Mouse (Mus musculus) heart, postnatal 0 days (tissue): ENCODE measurements around the gene Olfr1406. TPM values are rescaled to one million over a fixed set of nuclear protein-coding genes. Genes with fewer than 3 reads are reported as not detected.
"Not testable (repeated sequence)": the region's sequence is repeated elsewhere in the genome, so short reads cannot be mapped to it uniquely, and the experiment has no call there.

Source experiments
- ATAC-seq: fragments of 200-750 bp; cut with Nextera tagmentation; 2 replicates; pipeline ENCODE4 v1.8.0; 2017; ENCODE audit warnings: low read depth, moderate number of reproducible peaks, moderate library complexity; ENCODE audit not compliant: insufficient read depth
- DNase-seq: peaks from one replicate; pipeline ENCODE4 v3.0.0-alpha.2; 2016; ENCODE audit warnings: low spot score
- H3K27ac ChIP-seq: fragments of 300-500 bp; sonication (generic); 2 replicates; pipeline ENCODE4 v1.5.1; 2014; ENCODE audit warnings: low read depth, mild to moderate bottlenecking
- H3K27me3 ChIP-seq: fragments of 300-500 bp; sonication (generic); 2 replicates; pipeline ENCODE4 v1.6.1; 2014; ENCODE audit warnings: low read length, mixed read lengths; ENCODE audit not compliant: control insufficient read depth, insufficient read depth
- H3K36me3 ChIP-seq: fragments of 300-500 bp; sonication (generic); replicated peaks from 2 replicates; pipeline ENCODE4 v1.6.1; 2014; ENCODE audit warnings: low read length, mixed read lengths; ENCODE audit not compliant: control insufficient read depth, insufficient read depth
- H3K4me1 ChIP-seq: fragments of 300-500 bp; sonication (generic); 2 replicates; pipeline ENCODE4 v1.6.1; 2014; ENCODE audit warnings: antibody characterized with exemption; ENCODE audit not compliant: control insufficient read depth, insufficient read depth
- H3K4me2 ChIP-seq: fragments of 300-500 bp; sonication (generic); 2 replicates; pipeline ENCODE4 v1.6.1; 2014; ENCODE audit warnings: low read depth, mild to moderate bottlenecking, low read length, moderate library complexity
- H3K4me3 ChIP-seq: fragments of 300-500 bp; sonication (generic); 2 replicates; pipeline ENCODE4 v1.5.1; 2014; ENCODE audit warnings: low read depth, low read length
- H3K9ac ChIP-seq: fragments of 300-500 bp; sonication (generic); replicated peaks from 2 replicates; pipeline ENCODE4 v1.6.1; 2014; ENCODE audit warnings: low read depth, low read length, mixed read lengths
- H3K9me3 ChIP-seq: fragments of 300-500 bp; sonication (generic); replicated peaks from 2 replicates; pipeline ENCODE4 v1.6.1; 2016; ENCODE audit warnings: low read length; ENCODE audit not compliant: control insufficient read depth
- CTCF ChIP-seq: IDR thresholded peaks from 2 replicates; pipeline ENCODE4 v1.5.1; 2016; ENCODE audit warnings: antibody characterized with exemption, control low read depth, low read depth
- EP300 ChIP-seq: IDR thresholded peaks from 2 replicates; pipeline ENCODE4 v1.6.1; 2016; ENCODE audit warnings: antibody characterized with exemption, low read depth
- WGBS: fragments of 180-500 bp; shearing (Covaris S2); extraction: QIAGEN DNeasy Blood & Tissue Kit; methylation state at CpG from one replicate; pipeline ENCODE4 v1.1.7; 2014; 5-methylcytosine and 5-hydroxymethylcytosine counted together
- polyA plus RNA-seq: library from polyadenylated mRNA; unstranded; fragments of >200 nt; fragmentation: Nextera tagmentation; extraction: Ambion mirVana; gene quantifications from 2 replicates; pipeline ENCODE4 v1.2.1, GENCODE M21; 2015
- total RNA-seq: library from RNA; depleted of rRNA; stranded (reverse); fragments of >200 nt; gene quantifications from 2 replicates; pipeline ENCODE4 v1.2.3, GENCODE M21; 2014; ENCODE audit warnings: low replicate concordance; rRNA removed

The Olfr1406 gene
- total RNA-seq (not detected in 2 replicates), polyA plus RNA-seq (not detected in 2 replicates)

GRCm38 (mm10) chr1:173190540-173190939, at the start of gene Olfr1406:
Olfr1406 (minus strand) TSS chr1:173190640.
- TF ChIP-seq CTCF = no peak
- Histone ChIP-seq H3K4me3 (no peak within 1 kb of the TSS), H3K4me1 (no peaks in the 10 kb centered on the region), H3K27ac (no peak within 1 kb of the TSS), H3K27me3 (no peaks in the 10 kb centered on the region), H3K36me3 (no peaks in the 10 kb centered on the region), H3K9ac (no peak within 1 kb of the TSS), H3K9me3 (no peaks in the 10 kb centered on the region), H3K4me2 (no peak within 1 kb of the TSS)
- ATAC-seq (no peak), DNase-seq (no peak)
- WGBS = 44% methylated on average over 3 of the region's 3 CpGs

GRCm38 (mm10) chr1:173237004-173237403, 46.6 kb upstream of the Olfr1406 start:
- 63% methylated on average over 1 of the region's 1 CpGs for WGBS
- not testable (repeated sequence) for H3K4me1 ChIP-seq, H3K4me3 ChIP-seq, ATAC-seq, H3K27me3 ChIP-seq, H3K9me3 ChIP-seq, H3K4me2 ChIP-seq, H3K27ac ChIP-seq, DNase-seq, H3K9ac ChIP-seq, H3K36me3 ChIP-seq

GRCm38 (mm10) chr1:173227081-173227480, 36.6 kb upstream of the Olfr1406 start, which contains the start of gene Fcer1a:
Fcer1a (minus strand) TSS chr1:173227214.
- no peaks in the 10 kb centered on the region for H3K27me3 ChIP-seq
- no peak for TF ChIP-seq CTCF
- no peak for TF ChIP-seq EP300
- no peak within 1 kb of the TSS for H3K4me2 ChIP-seq
- H3K36me3 ChIP-seq = no peaks in the 10 kb centered on the region
- H3K4me1 ChIP-seq = no peaks in the 10 kb centered on the region
- H3K9ac ChIP-seq = no peak within 1 kb of the TSS
- ATAC-seq (no peak), DNase-seq (no peak)
- no peaks in the 10 kb centered on the region for H3K9me3 ChIP-seq
- H3K27ac ChIP-seq = no peak within 1 kb of the TSS
- H3K4me3 ChIP-seq = no peak within 1 kb of the TSS
- 61% methylated on average over 2 of the region's 2 CpGs for WGBS

- no peaks in the 10 kb centered on the region for H3K4me1 ChIP-seq
- no peak for TF ChIP-seq CTCF
- no peak overlapping the region for H3K9ac ChIP-seq
- DNase-seq (no peak), ATAC-seq (no peak)
- H3K27ac ChIP-seq = no peak overlapping the region
- H3K9me3 ChIP-seq = no peaks in the 10 kb centered on the region
- no peaks in the 10 kb centered on the region for H3K36me3 ChIP-seq
- 67% methylated on average over 3 of the region's 3 CpGs for WGBS
- H3K4me2 ChIP-seq = no peak overlapping the region
- no peaks in the 10 kb centered on the region for H3K27me3 ChIP-seq
- H3K4me3 ChIP-seq = no peak overlapping the region
Observed at GRCm38 (mm10) chr1:173216481-173216880, 26.0 kb upstream of the Olfr1406 start.

GRCm38 (mm10) chr1:173212092-173212491, 21.7 kb upstream of the Olfr1406 start, which contains the start of gene Olfr1404:
Olfr1404 (plus strand) TSS chr1:173212392.
- H3K4me3 ChIP-seq = no peak within 1 kb of the TSS
- WGBS = 71% methylated on average over 5 of the region's 5 CpGs

GRCm38 (mm10) chr1:173197508-173197907, 7.1 kb upstream of the Olfr1406 start, which contains the start of gene Olfr218:
Olfr218 (plus strand) TSS chr1:173197808.
- H3K27ac ChIP-seq = no peak within 1 kb of the TSS
- WGBS = 69% methylated on average over 5 of the region's 5 CpGs
- H3K9me3 ChIP-seq = no peaks in the 10 kb centered on the region
- DNase-seq (no peak), ATAC-seq (no peak)
- H3K4me1 ChIP-seq = no peaks in the 10 kb centered on the region
- no peak within 1 kb of the TSS for H3K9ac ChIP-seq
- H3K4me3 ChIP-seq = no peak within 1 kb of the TSS
- H3K36me3 ChIP-seq = no peaks in the 10 kb centered on the region
- TF ChIP-seq EP300 = no peak
- no peak for TF ChIP-seq CTCF
- H3K27me3 ChIP-seq = no peaks in the 10 kb centered on the region
- no peak within 1 kb of the TSS for H3K4me2 ChIP-seq

More at GRCm38 (mm10) chr1:173212092-173212491, 21.7 kb upstream of the Olfr1406 start, which contains the start of gene Olfr1404:
- ATAC-seq (no peak), DNase-seq (no peak)
- Histone ChIP-seq H3K27me3 (no peaks in the 10 kb centered on the region), H3K9ac (no peak within 1 kb of the TSS), H3K9me3 (no peaks in the 10 kb centered on the region), H3K27ac (no peak within 1 kb of the TSS), H3K4me1 (no peaks in the 10 kb centered on the region), H3K4me2 (no peak within 1 kb of the TSS), H3K36me3 (no peaks in the 10 kb centered on the region)
- TF ChIP-seq CTCF = no peak
- no peak for TF ChIP-seq EP300
